Mouse (Mus musculus): ENCODE measurements around the gene Slc8b1.

DNA sequence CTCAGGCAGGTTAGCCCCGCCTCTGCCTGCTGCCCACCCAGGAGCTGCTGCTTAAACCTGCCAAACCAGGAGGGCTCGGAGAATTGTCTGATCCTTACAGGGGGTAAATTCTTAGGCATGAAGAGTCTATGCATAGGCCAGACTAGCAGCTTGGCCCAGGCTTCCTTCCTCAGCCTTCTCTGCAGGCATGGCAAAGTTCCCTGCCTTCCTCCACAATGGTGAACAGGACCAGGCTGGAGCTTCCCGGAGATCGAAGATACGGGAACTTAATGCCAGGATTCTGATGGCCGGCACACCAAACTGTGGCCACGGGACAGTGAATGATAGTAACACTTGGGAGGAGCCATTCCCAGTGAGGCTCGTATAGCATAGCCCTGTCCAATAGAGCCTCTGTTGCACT, 47.1 kb downstream of the Slc8b1 start:
- TF ChIP-seq CTCF (IDR thresholded peaks at IDR 0.05; ENCODE audit: control insufficient read depth, insufficient read depth, insufficient replicate concordance, low read depth, low read length) (no peak), POLR2A (IDR thresholded peaks at IDR 0.05; ENCODE audit: control insufficient read depth, low read depth, low read length) (no peak)

All from testis, adult 2 months (tissue).